Mouse (Mus musculus) olfactory bulb, adult 2 months (tissue): Measurements from ENCODE around the gene Tln1.

ENCODE experiments used
- CTCF ChIP-seq: fragments of 200-500 bp; IDR thresholded peaks from 2 replicates; pipeline ENCODE4 v1.5.1; 2012; ENCODE audit warnings: low read depth, mild to moderate bottlenecking, low read length, moderate library complexity; ENCODE audit not compliant: insufficient read depth
- POLR2A ChIP-seq: fragments of 200-500 bp; IDR thresholded peaks from 2 replicates; pipeline ENCODE4 v1.6.1; 2012; ENCODE audit warnings: mild to moderate bottlenecking, low read depth, low read length, moderate library complexity; ENCODE audit not compliant: insufficient read depth

- no peak for TF ChIP-seq CTCF
- no peak for TF ChIP-seq POLR2A
These were observed 9.0 kb upstream of the Tln1 start for GRCm38 (mm10) chr4:43571395-43572045.
